Mouse (Mus musculus): Measurements from ENCODE around the gene Ggact. TPM values are rescaled to one million over a fixed set of nuclear protein-coding genes. Genes with fewer than 3 reads are reported as not detected.
A peak's percentile ranks its signal among the peaks of the same experiment; 100 is the strongest.

Ggact gene
- polyA plus RNA-seq, 1 experiment = 18.1 TPM

DNA sequence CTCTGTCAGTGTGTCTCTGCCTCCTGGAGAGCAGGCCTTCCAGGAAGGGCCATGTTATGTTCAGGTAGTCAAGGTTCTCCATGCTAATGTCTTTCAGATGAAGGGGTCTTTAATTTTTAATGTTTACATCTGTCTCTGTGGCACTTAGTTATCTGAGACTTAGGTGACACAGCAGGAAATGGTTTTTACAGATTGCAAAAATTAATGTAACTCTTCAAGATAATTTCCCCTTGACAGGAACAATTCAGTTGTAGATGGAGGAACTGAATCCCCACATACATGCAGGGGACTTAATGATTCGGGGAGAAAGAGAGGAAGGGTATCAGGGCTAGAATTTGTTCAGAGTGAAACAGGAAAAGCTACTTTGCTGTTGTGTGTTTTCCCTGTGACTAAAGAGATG is 26.3 kb downstream of the Ggact start:
- no peaks in the 10 kb centered on the region for H3K27me3 ChIP-seq (ENCODE audit: control insufficient read depth, insufficient read depth, insufficient read length)
- H3ac ChIP-seq (ENCODE audit: control insufficient read depth, insufficient read length, low read depth) = no peak overlapping the region
- no peaks in the 10 kb centered on the region for H3K79me3 ChIP-seq (ENCODE audit: low read depth)
- no peak for TF ChIP-seq CTCF (IDR thresholded peaks at IDR 0.05; ENCODE audit: control insufficient read depth, insufficient read depth, insufficient read length)
- no peaks in the 10 kb centered on the region for H3K79me2 ChIP-seq (ENCODE audit: control insufficient read depth, insufficient read depth)
- no peak overlapping the region for H3K4me3 ChIP-seq (ENCODE audit: insufficient read depth, poor library complexity, severe bottlenecking)
- H3K36me3 ChIP-seq (ENCODE audit: control insufficient read depth, insufficient read depth) = peaks cover 22% of the 10 kb centered on the region

DNA sequence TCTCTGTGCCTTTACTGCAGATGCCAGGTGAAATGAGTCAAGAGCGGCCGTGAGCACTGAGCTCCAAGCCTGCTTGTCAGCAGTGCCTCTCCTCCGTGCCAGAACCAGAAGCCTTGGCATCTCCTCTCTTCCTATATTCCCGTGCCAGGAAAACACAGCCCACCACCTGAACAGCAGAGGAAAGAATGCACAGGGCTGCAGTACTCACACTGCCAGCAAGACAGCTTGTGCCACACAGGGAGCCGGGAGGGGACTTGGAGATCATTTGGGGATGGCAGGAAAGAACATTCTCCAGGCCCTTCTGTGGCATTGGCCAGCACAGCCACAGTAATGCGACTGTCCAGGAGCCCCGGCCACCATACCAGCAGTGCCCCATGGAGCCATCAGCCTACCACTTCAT is 27.7 kb downstream of the Ggact start:
- TF ChIP-seq MYOD1 (IDR thresholded peaks at IDR 0.05; ENCODE audit: control insufficient read depth, insufficient read length, low read depth) (no peak), MYOG (IDR thresholded peaks at IDR 0.05; ENCODE audit: control insufficient read depth, extremely low read depth, insufficient read length) (no peak), CEBPB (IDR thresholded peaks at IDR 0.05; ENCODE audit: low read depth) (no peak), FOSL1 (IDR thresholded peaks at IDR 0.05; ENCODE audit: insufficient read depth, low read length, poor library complexity, severe bottlenecking) (no peak), MAX (IDR thresholded peaks at IDR 0.05) (no peak), CTCF (IDR thresholded peaks at IDR 0.05; ENCODE audit: control insufficient read depth, insufficient read depth, insufficient read length) (no peak), USF1 (IDR thresholded peaks at IDR 0.05; ENCODE audit: low read depth) (no peak)
- Histone ChIP-seq H3K79me3 (ENCODE audit: low read depth) (no peaks in the 10 kb centered on the region), H3K36me3 (ENCODE audit: control insufficient read depth, insufficient read depth) (peaks cover 9% of the 10 kb centered on the region), H3K79me2 (ENCODE audit: control insufficient read depth, insufficient read depth) (no peaks in the 10 kb centered on the region), H3K27me3 (ENCODE audit: control insufficient read depth, insufficient read depth, insufficient read length) (no peaks in the 10 kb centered on the region), H3K4me3 (ENCODE audit: insufficient read depth, poor library complexity, severe bottlenecking) (no peak overlapping the region), H3ac (ENCODE audit: control insufficient read depth, insufficient read length, low read depth) (no peak overlapping the region)

DNA sequence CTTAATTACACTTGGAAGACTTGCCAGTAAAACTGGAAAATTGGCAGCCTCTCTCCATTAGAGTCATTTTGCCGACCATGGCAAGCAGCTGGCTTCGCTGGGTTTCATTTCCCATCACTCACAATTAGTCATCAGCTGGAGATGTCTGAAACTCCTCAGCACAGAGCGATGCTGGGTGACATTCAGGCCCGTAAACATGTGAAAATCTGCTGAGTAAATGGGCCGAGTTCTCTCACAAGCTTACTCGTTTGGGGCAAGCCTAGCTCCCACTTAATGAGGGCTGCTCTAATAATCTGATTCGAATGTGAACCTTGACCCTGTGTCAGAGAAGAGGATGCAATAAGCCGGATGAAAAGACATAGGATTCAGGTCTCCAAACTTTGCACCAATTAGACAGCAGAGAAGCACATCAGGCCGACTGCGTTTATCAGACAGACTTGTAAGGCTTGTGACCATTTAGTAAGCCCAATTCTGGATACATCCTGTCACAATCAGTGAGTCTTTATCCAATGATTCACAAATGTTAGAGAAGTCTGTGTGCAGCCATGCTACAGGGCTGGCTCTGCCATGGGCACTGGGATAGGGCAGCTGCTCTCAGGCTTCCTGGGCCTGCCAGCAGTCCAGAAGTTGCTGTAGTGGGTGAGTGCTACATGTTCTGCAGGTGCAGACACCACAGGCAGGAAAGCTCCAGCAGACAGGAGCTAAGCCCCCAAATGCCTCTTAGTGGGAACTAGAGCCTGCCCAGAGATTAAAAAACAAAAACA is 29.6 kb downstream of the Ggact start:
- H3ac ChIP-seq (ENCODE audit: control insufficient read depth, insufficient read length, low read depth) = no peak overlapping the region
- TF ChIP-seq FOSL1 (IDR thresholded peaks at IDR 0.05; ENCODE audit: insufficient read depth, low read length, poor library complexity, severe bottlenecking) (no peak), MYOD1 (IDR thresholded peaks at IDR 0.05; ENCODE audit: control insufficient read depth, insufficient read length, low read depth) (peak; percentile 5), CEBPB (IDR thresholded peaks at IDR 0.05; ENCODE audit: low read depth) (no peak)
- H3K79me3 ChIP-seq (ENCODE audit: low read depth) = no peaks in the 10 kb centered on the region
- H3K36me3 ChIP-seq (ENCODE audit: control insufficient read depth, insufficient read depth) = peaks cover 3% of the 10 kb centered on the region
- H3K4me3 ChIP-seq (ENCODE audit: insufficient read depth, poor library complexity, severe bottlenecking) = no peak overlapping the region
- no peaks in the 10 kb centered on the region for H3K27me3 ChIP-seq (ENCODE audit: control insufficient read depth, insufficient read depth, insufficient read length)
- no peaks in the 10 kb centered on the region for H3K79me2 ChIP-seq (ENCODE audit: control insufficient read depth, insufficient read depth)

DNA sequence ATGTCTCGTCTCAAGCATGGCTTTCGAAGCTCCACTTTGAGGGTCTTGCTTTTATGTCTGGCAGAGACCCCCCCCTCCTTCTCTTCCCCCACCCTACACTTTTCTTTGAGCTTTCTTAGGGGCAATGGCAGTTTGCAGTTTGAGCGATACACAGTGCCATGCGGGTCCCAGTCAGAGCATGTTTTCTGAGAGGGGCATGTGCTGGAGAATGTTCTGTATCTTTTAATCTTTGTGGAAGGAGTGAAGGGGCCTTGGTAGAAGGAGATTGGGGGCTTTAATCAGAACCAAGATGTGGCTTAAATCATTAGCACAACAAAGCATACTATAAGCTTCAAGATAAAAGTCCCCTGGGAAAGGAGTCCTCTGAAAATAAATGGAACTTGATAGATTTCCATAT is 30.1 kb downstream of the Ggact start:
- Histone ChIP-seq H3K4me3 (ENCODE audit: insufficient read depth, poor library complexity, severe bottlenecking) (no peak overlapping the region), H3K27me3 (ENCODE audit: control insufficient read depth, insufficient read depth, insufficient read length) (no peaks in the 10 kb centered on the region), H3K36me3 (ENCODE audit: control insufficient read depth, insufficient read depth) (peaks cover 3% of the 10 kb centered on the region), H3ac (ENCODE audit: control insufficient read depth, insufficient read length, low read depth) (no peak overlapping the region), H3K79me2 (ENCODE audit: control insufficient read depth, insufficient read depth) (no peaks in the 10 kb centered on the region), H3K79me3 (ENCODE audit: low read depth) (no peaks in the 10 kb centered on the region)
- TF ChIP-seq MYOG (IDR thresholded peaks at IDR 0.05; ENCODE audit: control insufficient read depth, extremely low read depth, insufficient read length) (no peak), MAX (IDR thresholded peaks at IDR 0.05) (no peak), USF1 (IDR thresholded peaks at IDR 0.05; ENCODE audit: low read depth) (no peak), CTCF (IDR thresholded peaks at IDR 0.05; ENCODE audit: control insufficient read depth, insufficient read depth, insufficient read length) (no peak)

DNA sequence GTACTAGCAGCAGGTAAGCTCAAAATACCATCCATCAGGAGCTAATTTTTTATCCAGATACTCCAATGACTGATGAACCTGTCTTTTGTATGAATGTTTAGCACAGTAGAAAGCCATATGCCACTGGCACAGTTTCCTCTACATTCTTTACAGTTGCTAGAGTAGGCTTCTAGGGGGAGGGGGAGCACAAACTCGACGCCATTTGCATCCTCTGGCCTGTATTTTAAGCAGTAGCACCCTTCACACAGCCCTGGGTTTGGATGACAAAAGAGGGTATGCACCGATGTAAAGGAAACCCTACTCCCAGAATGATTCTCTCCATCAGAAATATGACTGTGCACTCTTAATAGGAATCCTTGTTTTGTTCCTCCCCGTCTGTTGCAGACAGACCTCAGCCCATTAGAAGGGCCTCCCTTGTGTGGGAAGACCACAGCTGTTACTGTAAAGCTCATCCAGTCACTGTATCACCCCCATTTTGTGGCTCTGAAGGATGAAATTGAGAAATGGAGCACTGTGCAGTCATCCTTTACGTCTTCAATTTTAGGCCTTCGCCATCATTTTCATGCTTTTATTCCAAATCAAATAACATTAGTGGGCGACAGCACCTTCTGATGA is 30.7 kb downstream of the Ggact start:
- H3K79me3 ChIP-seq (ENCODE audit: low read depth) = no peaks in the 10 kb centered on the region
- TF ChIP-seq MYOD1 (IDR thresholded peaks at IDR 0.05; ENCODE audit: control insufficient read depth, insufficient read length, low read depth) = no peak
- TF ChIP-seq MAX (IDR thresholded peaks at IDR 0.05) = no peak
- TF ChIP-seq FOSL1 (IDR thresholded peaks at IDR 0.05; ENCODE audit: insufficient read depth, low read length, poor library complexity, severe bottlenecking) = no peak
- no peak for TF ChIP-seq CEBPB (IDR thresholded peaks at IDR 0.05; ENCODE audit: low read depth)
- no peak for TF ChIP-seq MYOG (IDR thresholded peaks at IDR 0.05; ENCODE audit: control insufficient read depth, extremely low read depth, insufficient read length)
- no peak for TF ChIP-seq CTCF (IDR thresholded peaks at IDR 0.05; ENCODE audit: control insufficient read depth, insufficient read depth, insufficient read length)
- no peak for TF ChIP-seq USF1 (IDR thresholded peaks at IDR 0.05; ENCODE audit: low read depth)
- H3K4me3 ChIP-seq (ENCODE audit: insufficient read depth, poor library complexity, severe bottlenecking) = no peak overlapping the region
- H3ac ChIP-seq (ENCODE audit: control insufficient read depth, insufficient read length, low read depth) = no peak overlapping the region
- no peaks in the 10 kb centered on the region for H3K79me2 ChIP-seq (ENCODE audit: control insufficient read depth, insufficient read depth)
- no peaks in the 10 kb centered on the region for H3K27me3 ChIP-seq (ENCODE audit: control insufficient read depth, insufficient read depth, insufficient read length)
- H3K36me3 ChIP-seq (ENCODE audit: control insufficient read depth, insufficient read depth) = no peaks in the 10 kb centered on the region

DNA sequence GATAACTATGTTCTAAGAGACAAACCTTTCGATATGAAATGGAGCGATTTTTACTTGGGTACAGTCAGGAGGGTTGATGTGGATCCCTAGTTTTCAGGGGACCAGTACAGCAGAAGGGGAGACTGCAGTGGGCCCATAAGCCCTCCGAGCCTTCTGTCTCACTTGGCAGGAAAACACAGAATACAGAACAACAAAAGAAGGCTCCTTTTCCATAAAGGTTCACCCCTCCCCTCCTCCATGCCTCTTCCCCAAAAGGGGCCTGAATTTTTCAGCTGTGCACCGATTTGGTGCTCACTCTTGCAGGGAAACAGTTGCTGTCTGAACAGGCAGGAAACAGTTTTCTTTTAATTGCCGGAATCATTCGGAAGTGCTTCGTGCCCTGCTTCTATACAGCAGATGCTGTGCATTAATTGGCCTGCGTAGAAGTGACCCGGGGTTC is 31.3 kb downstream of the Ggact start:
- no peaks in the 10 kb centered on the region for H3K36me3 ChIP-seq (ENCODE audit: control insufficient read depth, insufficient read depth)
- H3K79me2 ChIP-seq (ENCODE audit: control insufficient read depth, insufficient read depth) = no peaks in the 10 kb centered on the region
- H3K4me3 ChIP-seq (ENCODE audit: insufficient read depth, poor library complexity, severe bottlenecking) = no peak overlapping the region
- no peak overlapping the region for H3ac ChIP-seq (ENCODE audit: control insufficient read depth, insufficient read length, low read depth)
- TF ChIP-seq FOSL1 (IDR thresholded peaks at IDR 0.05; ENCODE audit: insufficient read depth, low read length, poor library complexity, severe bottlenecking) (no peak), MYOG (IDR thresholded peaks at IDR 0.05; ENCODE audit: control insufficient read depth, extremely low read depth, insufficient read length) (no peak), CEBPB (IDR thresholded peaks at IDR 0.05; ENCODE audit: low read depth) (no peak), USF1 (IDR thresholded peaks at IDR 0.05; ENCODE audit: low read depth) (no peak), MYOD1 (IDR thresholded peaks at IDR 0.05; ENCODE audit: control insufficient read depth, insufficient read length, low read depth) (no peak), CTCF (IDR thresholded peaks at IDR 0.05; ENCODE audit: control insufficient read depth, insufficient read depth, insufficient read length) (no peak), MAX (IDR thresholded peaks at IDR 0.05) (no peak)
- no peaks in the 10 kb centered on the region for H3K27me3 ChIP-seq (ENCODE audit: control insufficient read depth, insufficient read depth, insufficient read length)
- H3K79me3 ChIP-seq (ENCODE audit: low read depth) = no peaks in the 10 kb centered on the region
